Mouse (Mus musculus): ENCODE measurements around the gene Exoc8.

The Exoc8 gene

DNA sequence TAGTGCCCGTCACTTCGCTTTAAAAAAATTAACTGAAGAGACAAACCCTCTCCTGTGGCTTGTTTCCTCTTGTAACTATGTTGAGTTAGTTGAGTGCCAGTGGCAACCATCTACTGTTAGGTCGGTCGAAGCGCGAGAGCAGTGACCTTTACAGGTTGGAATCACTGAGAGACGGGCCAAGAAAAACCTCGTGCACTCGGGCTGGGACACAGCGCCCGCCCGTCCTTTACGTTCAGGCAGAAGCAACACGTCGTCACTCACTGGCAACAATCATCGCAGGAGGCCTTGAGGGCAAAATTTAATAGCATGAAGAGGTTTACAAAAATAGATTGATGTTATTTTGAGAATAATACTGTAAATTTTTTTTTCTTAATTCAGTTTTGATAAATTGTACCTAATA, 12.4 kb upstream of the Exoc8 start:
- DNase-seq (ENCODE audit: low read depth, low spot score) = no peak

DNA sequence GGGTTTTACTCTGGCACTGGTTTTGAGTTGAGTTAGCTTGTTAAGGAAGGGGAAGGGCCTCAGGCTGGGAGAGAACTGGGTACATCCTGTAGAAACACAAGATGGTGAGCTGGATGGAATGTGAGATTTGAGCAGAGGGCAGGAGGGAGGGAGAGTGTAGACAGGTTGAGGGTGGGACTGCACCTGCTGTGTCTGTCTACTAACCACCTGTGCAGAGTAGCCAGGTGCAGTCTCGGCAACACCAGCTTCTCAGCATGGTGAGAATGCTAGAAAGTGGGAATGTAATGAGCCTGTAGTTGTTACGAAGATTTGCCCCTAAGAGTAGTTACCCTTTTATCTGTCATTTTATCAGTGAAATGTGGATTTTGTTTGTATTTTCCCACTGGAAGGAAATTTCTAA, 8.0 kb upstream of the Exoc8 start:
- no peak for DNase-seq (ENCODE audit: low read depth, low spot score)

DNA sequence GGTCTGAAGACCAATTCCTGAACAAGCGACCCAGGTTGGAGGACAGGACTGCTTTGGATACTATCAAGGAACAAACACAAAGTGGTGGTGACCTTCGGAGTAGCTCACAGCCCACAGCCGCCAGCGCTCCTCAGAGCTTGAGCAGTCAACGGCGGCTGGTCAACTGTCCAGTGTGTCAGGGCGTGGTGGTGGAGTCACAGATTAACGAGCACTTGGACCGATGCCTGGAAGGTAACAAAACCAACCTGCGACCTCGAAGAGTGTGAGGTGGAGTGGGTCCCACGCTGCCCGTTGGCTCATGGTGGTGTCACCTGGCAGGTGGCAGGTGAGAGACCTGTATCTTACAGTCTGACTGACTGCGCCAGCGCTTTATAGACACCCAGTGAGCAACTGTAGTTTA, 5.7 kb upstream of the Exoc8 start:
- no peak for DNase-seq (ENCODE audit: low read depth, low spot score)

DNA sequence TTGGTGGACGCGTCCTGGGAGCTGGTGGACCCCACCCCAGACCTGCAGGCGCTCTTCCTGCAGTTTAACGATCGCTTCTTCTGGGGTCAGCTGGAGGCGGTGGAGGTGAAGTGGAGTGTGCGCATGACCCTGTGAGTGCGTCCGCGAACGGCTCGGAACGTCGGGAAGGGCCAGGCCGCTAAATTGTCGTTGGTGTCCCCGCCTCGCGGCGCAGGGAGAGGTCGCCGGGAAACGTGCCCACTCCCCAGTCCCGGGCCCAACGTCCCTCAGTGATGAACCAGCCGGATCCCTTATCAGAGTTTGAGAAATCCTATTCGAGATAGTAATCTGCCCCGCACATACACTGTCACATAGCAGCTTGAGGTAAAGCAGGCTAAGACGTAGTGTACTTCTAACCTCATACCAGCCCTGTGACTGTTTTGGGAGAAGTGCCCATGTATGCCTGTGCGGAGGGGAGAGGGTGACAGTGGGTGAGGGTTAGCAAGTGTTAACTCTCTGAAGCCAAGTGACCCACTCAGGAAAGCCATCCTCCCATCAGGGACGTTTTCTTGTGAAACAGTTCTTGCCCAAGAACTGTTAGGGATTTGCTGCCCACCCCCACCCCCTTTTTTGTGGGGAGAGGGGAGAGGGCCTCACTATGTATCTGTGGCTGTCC, 873 bp upstream of the Exoc8 start:
- DNase-seq (ENCODE audit: low read depth, low spot score) = no peak

DNA sequence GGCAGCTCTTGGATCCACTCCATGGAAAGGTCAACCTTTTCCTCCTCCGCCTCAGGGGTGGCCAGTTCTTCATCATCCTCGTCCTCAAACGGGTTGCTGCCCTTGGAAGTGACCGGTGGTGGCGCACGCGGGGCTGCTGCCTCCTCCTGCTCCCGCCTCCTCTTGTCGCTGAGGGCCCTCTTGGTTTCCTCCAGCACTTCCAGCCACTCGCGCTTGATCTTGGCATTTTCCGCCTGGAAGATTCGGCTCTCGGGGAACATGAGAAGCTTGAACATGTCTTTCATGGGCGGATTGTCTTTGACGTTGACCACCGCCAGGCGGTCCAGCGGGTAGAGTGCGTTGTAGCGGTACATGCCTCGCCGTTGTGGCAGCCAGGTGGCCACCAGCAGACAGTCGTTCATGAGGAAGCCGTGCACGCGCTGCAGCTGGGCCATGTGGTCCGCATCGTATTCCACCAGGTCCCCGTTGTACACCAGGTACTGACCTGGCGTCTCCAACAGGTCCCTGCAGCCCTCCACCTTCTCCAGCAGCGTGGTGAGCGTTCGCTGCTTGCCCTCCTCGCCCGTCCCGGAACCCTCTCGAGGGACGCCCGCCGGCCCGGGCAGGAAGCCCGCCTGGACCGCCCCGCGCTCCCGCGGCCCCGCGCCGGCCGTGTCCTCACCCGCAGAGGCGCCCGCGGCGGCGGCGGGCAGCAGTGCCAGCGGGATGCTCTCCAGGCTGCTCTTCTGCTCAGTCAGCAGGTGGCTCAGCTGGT, 696 bp downstream of the Exoc8 start:
- DNase-seq (ENCODE audit: low read depth, low spot score) = peak; percentile 69

DNA sequence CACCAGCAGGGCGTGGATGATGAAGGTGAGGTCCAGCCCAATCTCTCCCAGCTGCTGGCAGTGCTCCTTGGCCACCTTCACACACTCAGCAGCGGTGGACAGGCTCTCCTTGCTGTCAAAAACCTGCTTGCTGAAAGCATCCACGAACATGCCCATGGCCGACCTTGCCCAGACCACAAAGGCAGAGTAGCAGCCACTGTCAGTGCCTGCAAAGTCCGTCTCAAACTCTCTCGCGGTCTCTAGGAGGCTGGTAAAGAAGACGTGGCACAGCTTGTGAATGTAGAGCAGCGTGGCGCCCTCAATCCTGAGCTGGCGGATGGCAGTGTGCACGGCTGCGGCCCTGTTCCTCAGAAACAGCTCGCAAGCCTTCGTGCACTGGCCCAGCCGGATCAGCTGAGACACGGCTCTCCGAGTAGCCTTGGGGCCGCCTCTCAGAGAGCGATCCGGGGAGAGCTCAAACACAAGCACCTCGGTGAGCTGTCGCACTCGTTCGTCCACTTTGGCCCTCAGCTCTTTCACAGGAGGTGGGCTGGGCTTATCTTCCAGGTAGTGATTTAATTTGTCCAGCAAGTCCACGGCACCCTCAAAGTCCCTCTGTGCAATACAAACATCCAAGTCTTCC, 1.4 kb downstream of the Exoc8 start:
- peak; percentile 11 for DNase-seq (ENCODE audit: low read depth, low spot score)

DNA sequence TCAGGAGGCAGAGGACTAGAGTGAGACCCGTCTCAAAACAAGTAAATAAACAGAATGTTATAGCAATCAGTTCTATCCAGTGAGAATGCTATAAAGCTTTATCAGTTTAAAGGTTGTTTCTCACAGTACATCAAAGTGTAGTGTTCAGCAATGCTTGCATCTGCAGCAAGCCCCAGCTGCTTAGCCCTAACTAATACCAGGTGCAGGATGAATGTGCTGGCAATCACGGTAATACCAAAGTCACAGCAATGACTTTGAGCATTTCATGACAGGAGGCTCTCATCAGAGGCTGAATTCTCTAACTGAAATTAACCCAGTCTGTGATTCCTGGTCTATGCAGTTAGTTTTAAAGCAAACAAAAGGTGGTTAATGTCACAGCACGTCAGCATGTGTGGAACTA, 4.9 kb downstream of the Exoc8 start:
- DNase-seq (ENCODE audit: low read depth, low spot score) = no peak

DNA sequence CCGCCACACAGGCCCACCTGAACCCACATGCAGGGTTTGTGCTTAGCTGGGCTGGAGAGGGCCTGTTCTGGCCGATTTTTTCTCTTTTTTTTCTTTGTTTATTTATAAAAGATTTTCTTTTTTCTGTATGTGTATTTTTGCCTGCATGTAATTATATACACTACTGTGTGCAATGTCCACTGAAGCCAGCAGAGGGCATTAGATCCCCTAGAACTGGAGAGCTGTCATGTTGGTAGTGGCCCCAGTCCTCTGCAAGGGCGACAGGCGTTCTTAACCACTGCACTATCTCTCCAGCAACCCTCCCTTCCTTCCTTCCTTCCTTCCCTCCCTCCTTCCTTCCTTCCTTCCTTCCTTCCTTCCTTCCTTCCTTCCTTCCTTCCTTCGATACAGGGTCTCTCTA, 9.1 kb downstream of the Exoc8 start:
- no peak for DNase-seq (ENCODE audit: low read depth, low spot score)

DNA sequence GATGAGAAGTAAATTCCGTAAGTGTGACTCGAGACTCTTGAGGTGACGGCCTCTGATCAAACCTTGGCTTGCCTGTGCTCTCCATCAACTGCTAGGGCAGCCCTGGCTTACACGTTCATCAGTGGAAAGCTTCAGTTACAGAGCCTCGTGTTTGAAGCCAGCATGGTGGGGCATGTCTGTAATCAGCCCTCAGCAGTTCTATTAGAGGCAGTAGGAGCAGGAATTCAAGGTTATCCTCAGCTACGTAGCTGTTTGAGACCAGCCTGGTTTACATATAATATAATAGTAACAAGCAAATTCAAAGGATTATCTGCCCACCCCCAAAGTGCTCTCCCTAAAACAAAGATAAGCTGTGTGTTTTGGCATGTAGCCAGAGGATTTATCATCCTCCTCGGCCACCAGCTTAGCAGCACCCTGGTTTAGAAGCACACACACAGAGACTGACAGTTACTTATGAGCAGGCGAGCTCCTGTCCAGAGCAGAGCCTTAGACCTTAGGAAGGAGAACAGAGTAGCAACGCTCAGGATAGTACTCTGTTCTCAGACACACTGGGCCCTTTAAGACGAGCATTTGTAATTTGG, 18.5 kb downstream of the Exoc8 start:
- no peak for DNase-seq (ENCODE audit: low read depth, low spot score)

DNA sequence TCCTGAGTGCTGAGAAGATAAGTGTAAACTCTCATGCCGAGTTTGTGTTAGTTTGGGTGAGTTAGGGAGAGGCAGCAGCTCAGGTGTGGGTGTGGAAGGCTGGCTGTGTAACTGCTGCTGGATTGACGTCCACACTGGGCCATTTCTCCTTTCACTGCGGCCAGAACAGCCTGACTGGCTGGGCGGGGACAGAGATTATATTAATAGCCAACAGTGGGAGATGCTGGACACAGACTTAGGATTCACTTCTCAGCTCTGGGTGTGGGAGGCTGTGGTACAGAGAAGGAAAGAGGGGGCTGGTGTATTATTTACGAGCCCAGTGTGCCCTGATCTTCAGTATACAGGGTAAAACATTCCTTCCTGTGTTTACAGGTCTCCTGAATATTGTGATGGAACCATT, 19.4 kb downstream of the Exoc8 start:
- no peak for DNase-seq (ENCODE audit: low read depth, low spot score)

DNA sequence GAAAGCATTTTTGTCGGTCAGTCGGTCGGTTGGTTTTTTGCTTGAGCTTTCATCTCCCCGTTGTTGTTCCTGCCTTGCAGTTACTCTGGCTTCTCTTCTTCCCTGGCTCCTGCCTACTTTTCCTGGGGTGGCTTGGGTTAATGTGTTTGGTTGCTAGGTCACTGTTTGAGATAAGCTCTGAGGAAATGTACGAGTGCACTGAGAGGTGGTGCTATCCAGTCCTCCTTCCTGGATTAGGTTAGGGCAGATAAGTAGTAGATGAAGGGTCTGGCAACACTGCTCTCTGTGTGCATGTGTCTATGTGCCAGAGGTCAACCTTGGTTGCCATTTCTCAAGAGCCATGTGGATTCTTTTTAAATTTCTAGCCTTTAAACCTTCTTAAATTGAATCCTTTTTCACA, 24.8 kb downstream of the Exoc8 start:
- DNase-seq (ENCODE audit: low read depth, low spot score) = no peak

DNA sequence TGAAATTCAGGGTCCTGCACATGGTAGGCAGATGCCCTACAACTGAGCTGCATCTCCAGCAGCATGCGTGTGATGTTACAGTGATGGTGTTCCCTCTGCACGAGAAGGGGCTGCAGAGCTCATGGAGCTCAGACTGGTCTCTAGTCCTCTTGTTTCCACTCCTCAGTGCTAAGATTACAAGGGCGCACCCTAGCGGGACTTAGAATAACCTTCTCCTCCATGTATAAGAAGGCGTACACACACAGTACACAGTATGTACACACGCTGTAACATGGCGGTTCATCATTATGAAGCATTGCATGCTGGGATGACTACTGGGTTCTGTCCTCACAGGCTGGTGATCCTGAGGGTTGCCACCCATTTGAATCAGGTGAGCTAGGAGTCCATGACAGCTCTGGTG, 25.4 kb downstream of the Exoc8 start:
- no peak for DNase-seq (ENCODE audit: low read depth, low spot score)

DNA sequence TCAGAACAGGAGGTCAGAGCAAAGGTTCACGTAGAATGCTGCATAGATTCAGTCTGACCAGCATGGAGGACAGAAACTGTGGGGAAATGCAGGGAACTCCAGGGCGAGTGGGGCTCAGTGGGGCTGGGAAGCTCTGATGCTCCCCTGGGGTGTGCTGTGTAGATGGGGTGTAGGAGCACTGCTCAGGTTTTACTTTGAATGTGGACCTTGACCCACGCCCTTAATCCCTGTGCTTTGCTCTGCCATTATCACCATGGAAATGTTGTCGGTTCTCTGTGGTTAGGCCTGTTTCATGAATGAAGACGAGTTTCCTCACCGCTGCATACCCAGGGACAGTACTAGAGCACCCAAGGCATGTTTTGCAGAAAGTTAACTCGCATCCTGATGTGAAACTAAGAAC, 26.0 kb downstream of the Exoc8 start:
- DNase-seq (ENCODE audit: low read depth, low spot score) = no peak

DNA sequence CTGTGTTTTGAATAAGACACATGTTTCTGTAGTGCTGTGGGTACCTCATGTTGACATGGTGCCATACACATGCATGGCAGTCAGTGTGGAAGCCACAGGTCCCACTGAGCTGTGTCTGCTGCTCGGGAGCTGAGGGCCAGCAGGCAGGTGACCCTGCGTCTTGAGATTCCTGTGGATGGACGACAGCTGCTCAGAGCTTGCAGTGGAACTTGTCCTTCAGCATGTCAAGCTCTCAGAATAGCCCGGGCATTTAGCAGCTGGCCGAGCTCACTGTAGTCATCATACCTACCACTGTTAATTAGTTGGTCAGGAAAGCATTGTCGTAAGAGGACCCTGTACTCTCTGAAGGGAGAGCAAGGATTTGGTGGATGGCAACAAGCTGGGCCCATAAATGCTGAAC, 27.8 kb downstream of the Exoc8 start:
- no peak for DNase-seq (ENCODE audit: low read depth, low spot score)

DNA sequence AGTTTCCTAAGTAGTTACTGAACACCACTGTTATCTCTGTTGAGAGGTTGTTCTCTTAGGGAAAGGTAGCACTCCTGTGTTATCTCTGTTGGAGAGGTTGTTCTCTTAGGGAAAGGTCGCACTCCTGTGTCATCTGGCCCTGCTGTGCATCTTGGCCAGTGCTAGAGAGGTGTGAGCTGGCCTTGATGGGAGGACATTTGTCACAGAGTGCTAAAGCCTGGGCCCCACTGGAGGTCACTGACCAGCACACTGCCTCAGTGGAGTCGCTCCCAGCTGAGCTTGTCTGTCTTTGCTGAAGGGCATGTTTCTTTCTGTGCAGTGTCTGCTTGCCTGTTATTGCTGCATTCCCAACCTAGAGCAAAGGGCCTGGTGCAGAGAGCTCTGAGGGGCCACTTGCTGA, 30.4 kb downstream of the Exoc8 start:
- no peak for DNase-seq (ENCODE audit: low read depth, low spot score)

DNA sequence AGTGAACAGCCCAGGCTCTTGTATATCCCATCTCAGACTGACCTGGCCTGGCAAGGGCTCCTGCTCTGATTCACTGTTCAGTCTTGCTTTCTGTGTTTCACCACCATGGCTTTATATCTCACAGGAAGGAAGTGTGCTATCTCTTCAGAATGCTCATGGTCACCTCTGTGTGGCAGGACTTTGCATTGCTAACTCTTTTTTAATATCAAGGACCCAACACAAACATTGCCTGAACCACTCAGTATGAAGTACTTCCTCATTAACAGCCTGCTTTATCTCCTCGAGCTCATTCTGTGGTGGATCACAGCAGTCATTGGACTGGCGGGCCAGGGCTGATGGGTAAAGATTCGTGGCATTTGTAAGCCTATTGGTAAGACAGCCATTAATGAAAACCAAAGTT, 30.8 kb downstream of the Exoc8 start:
- no peak for DNase-seq (ENCODE audit: low read depth, low spot score)

DNA sequence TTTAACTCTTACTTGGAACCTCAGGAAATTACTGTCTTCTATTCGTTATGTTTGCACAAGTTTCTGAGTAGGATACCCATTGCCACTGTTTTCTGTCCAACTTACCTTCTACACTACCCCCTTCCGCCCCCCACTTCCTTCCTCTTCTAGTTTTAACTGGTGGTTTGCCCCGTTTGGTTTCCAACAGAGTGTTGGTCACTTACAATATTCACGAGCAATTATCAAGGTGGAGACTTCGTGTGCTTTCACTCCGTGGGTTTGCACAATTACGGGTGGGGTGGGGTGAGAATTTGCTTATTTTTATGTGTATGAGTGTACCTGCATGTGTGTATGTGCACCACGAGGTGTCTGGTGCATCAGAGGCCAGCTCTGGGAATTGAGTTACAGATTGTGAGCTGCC, 33.8 kb downstream of the Exoc8 start:
- no peak for DNase-seq (ENCODE audit: low read depth, low spot score)

DNA sequence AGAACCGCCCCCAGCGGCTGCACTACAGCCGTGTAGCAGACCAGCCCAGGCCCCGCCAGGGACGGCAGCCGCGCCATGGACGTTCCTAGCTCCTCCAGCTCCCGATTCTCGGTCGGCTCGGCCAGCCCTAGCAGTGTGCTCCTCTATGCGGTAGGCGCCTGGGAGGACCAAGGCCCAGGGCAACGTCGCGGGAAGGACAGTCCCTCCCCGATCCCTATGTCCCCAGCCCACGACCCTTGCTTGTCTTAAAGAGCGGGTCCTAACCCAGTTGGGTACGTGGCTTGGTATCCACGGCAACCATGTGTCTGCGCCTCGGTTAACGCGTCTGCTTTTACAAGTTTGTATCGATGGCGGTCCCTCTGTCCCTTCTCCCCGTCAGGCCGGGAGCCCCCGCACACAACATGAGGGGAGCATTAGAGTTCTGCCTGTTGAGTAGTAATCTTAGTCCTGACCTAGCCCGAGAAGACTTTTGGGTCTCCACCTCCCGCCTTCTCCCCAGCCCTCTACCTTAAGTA, 34.3 kb downstream of the Exoc8 start:
- DNase-seq (ENCODE audit: low read depth, low spot score) = no peak

DNA sequence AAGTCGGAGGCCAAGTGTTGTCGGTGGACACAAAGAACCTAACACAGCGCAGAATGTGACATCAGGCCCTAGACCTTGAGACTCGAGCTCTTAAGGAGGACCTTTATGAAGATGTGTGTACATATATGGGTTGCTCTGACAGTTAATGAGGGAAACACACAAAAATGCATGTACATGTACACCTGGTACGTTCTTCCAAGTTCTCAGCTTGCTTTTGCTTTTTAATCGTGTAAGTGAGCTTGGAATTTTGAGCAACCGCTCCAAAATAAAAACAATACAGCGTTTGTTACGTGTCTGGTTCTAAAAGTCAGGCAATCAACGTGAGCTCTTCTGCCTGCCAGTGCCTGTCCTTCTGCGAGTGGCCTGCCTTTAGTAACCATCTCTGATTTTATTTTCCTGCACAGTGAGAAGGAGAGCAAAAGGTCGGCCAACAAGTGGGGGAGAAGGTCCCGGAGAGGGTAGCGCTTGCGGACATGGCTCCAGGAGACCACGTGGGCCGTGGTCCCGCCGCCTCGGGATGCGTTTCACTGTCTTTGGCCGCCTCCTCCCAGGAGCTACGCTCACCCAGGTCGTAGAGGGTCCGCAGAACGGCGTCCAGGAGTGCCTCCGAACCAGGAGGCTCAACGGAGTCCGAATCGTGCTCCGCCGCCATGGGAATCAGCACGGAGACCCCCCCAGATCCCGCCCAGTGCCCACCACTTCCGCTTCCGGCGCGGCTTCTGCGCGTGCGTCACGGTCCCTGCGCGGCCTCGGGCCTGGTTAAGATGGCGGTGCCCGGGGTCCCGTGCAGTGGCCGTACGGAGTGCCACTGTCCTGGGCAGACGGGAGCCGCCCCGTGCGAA, 35.0 kb downstream of the Exoc8 start, which contains the start of the genes Gnpat and 2810004N23Rik:
Gene Gnpat, plus strand, starts transcription at position 713 of the 842 bp plus-strand sequence.
Gene 2810004N23Rik, minus strand, starts transcription at position 800 of the 842 bp plus-strand sequence.
- peak; percentile 93 for DNase-seq (ENCODE audit: low read depth, low spot score)

DNA sequence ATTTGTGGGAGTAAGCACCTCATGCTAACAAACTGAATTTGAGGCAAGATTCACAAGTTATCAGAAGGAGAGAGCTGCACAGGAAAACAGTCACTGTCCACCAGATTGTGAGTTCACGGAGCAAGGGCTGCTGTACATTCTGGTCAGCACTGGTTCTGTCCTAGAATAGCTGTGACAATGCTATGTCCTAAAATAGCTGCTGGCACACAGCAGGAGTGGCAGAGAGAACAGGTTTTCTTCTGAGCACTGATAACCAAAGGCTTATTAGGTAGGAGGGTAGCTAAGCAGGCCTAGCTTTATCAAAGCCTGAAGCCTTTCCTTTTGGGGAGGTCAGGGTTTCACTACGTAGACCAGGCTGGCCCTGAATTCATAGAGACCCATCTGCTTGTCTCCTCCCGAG, 37.3 kb downstream of the Exoc8 start:
- DNase-seq (ENCODE audit: low read depth, low spot score) = no peak

DNA sequence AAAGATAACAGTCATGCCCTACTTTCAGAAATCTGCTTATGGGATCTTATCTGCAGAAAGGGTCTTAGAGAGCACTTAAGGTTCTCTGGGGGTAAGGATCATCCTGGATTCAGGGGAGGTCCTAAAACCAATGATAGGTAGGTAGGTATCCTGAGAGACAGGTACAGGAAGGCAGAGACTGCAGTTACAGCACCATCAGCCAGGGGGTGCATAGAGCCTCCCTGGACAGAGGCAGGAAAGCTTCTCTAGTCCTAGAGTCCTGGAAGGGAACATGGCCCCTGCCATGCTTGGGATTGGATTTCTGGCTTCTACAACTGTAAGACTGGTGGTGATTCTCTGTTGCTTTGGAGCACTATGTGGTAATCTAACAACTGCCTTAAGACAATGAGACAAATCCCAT, 38.0 kb downstream of the Exoc8 start:
- DNase-seq (ENCODE audit: low read depth, low spot score) = no peak
